Mouse (Mus musculus) layer of hippocampus, adult 18-20 months (tissue): ENCODE measurements at regions not wholly inside any gene's neighbourhood (a gene's known extent, or its start where the extent isn't known, plus 50 kb on each side); places are given as distances from the start of the nearest gene placed in this dataset.

Experiments used
- DNase-seq, 2 experiments: peaks; one replicate each; pipeline ENCODE4 v3.0.0; 2022; ENCODE audit warnings: low spot score in 2 of 2

GRCm38 (mm10) chr17:94553400-94553799 lies 196.4 kb downstream of the Mettl4 start:
- peak in 1 of 2 experiments; percentile 45 for DNase-seq

DNA sequence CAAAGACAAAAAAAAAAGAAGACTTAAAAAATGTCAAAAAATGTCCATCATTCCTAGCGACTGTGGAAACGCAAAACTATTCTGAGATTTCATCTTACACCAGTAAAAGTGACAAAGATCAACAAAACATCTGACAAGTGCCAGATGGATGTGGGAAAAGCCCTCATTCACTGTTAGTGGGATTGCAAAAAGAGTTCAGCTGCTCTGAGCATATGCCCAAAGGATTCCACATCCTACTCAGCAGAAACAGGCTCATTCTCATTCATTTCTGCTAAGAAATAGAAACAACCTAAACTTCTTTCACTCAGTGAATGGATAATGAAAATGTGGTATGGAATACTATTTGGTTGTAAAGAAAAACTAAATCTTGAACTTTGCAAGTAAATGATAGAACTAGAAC lies 221.1 kb downstream of the Mettl4 start:
- peak; percentile 34 to 77 for DNase-seq
